ENCODE assay signal across 18 mouse cellular contexts in the genomic region with DNA sequence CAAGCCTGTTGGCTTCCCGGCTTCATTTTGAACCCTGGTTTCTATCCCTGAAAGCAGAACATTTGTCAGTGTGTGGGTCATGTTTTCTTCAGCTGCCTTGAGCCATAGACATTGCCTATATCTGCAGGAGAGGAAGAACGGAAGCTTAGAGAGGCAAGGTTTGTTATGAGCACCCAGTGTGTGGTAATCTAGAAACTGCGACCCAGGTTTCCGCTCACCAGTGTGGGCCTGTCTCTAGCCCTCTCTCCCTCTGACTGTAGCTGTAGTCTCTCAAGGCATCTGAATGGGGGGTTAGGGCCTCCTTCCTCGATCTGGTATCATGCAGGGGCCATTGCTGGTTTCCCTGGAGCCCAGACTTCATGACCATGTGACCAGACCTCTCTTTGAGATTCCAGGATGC. TPM values are rescaled to one million over a fixed set of nuclear protein-coding genes. Genes with fewer than 3 reads are reported as not detected.
DNase-seq lines count a peak whose midpoint lies in the region; ATAC-seq and TF ChIP-seq lines count a peak whose summit lies in the region.
"Had no signal": no experiment of that assay in that cellular context is flagged by ENCODE, and none has a peak within 500 bp of the region (broad histone marks: within the 10 kb centered on the region; RNA-seq: fewer than 3 reads in every experiment).

No protein-coding gene starts in this region.

- TF ChIP-seq POLR2A in lung, adult 2 months (IDR thresholded peaks at IDR 0.05; ENCODE audit: borderline replicate concordance, extremely low read depth, low read depth, low read length), result no peak

- H3K9me3 ChIP-seq in heart, embryonic 13.5 days, result no peaks in the 10 kb centered on the region
- no peaks in the 10 kb centered on the region for H3K9me3 ChIP-seq in lung, embryonic 14.5 days (ENCODE audit: low read depth, low read length)
- H3K9me3 ChIP-seq: heart, embryonic 15.5 days; hindbrain, embryonic 13.5 days; midbrain, embryonic 13.5 days had no signal

- H3K4me3 ChIP-seq in heart, embryonic 13.5 days, result no peak overlapping the region
- H3K4me3 ChIP-seq in lung, embryonic 14.5 days (ENCODE audit: low read depth, low read length), result no peak overlapping the region
- H3K4me3 ChIP-seq in lung, adult 2 months (replicated peaks; ENCODE audit: extremely low read depth, low read depth, low read length), result no peak overlapping the region
- H3K4me3 ChIP-seq: heart, embryonic 15.5 days; hindbrain, embryonic 13.5 days; midbrain, embryonic 13.5 days; myocyte had no signal

- H3K27me3 ChIP-seq in heart, embryonic 13.5 days (replicated peaks), result no peaks in the 10 kb centered on the region
- no peaks in the 10 kb centered on the region for H3K27me3 ChIP-seq in lung, embryonic 14.5 days (ENCODE audit: insufficient read depth, low read length)
- H3K27me3 ChIP-seq: heart, embryonic 15.5 days; hindbrain, embryonic 13.5 days; midbrain, embryonic 13.5 days had no signal

- no peaks in the 10 kb centered on the region for H3K36me3 ChIP-seq in heart, embryonic 13.5 days
- 0 out of 2 replicates have a peak, but pooled peaks cover 9% of the 10 kb centered on the region for H3K36me3 ChIP-seq in lung, embryonic 14.5 days (ENCODE audit: insufficient read depth)
- H3K36me3 ChIP-seq: heart, embryonic 15.5 days; hindbrain, embryonic 13.5 days; midbrain, embryonic 13.5 days had no signal

- WGBS in heart, embryonic 13.5 days, result 64% methylated on average over 5 of the region's 5 CpGs
- 75% methylated on average over 5 of the region's 5 CpGs for WGBS in lung, embryonic 14.5 days
- 76% methylated on average over 5 of the region's 5 CpGs for WGBS in lung, adult 2 months

- no peak overlapping the region for H3K4me2 ChIP-seq in heart, embryonic 13.5 days
- H3K4me2 ChIP-seq in lung, embryonic 14.5 days, result no peak overlapping the region
- H3K4me2 ChIP-seq: heart, embryonic 15.5 days; hindbrain, embryonic 13.5 days; midbrain, embryonic 13.5 days had no signal

- DNase-seq in heart, postnatal 14 days, result no peak
- no peak for DNase-seq in lung, embryonic 14.5 days
- no peak for DNase-seq in lung, adult 2 months
- no peak for DNase-seq in spleen, postnatal 36 days (ENCODE audit: low spot score in 2 of 2)
- DNase-seq in thymus, postnatal 36 days, result no peak
- DNase-seq: cerebellum, postnatal 14 days; embryo, embryonic 11 days; heart, adult 11 months; thymus, postnatal 25 days had no signal

- H3K9ac ChIP-seq in heart, embryonic 13.5 days, result peak overlapping the region; percentile 62
- peak overlapping the region; percentile 0; the same call in 1 of the 2 replicates for H3K9ac ChIP-seq in lung, embryonic 14.5 days
- H3K9ac ChIP-seq: heart, embryonic 15.5 days; midbrain, embryonic 13.5 days had no signal

- no peak for TF ChIP-seq CTCF in lung, embryonic 14.5 days (IDR thresholded peaks at IDR 0.05; ENCODE audit: low read depth)
- no peak for TF ChIP-seq CTCF in lung, adult 2 months (IDR thresholded peaks at IDR 0.05; ENCODE audit: insufficient read depth, low read length)

- ATAC-seq in heart, embryonic 13.5 days (ENCODE audit: extremely low read depth, insufficient number of reproducible peaks, low FRiP score, low TSS enrichment), result no peak
- no peak for ATAC-seq in lung, embryonic 14.5 days (ENCODE audit: insufficient read depth)
- peak; percentile 76 for ATAC-seq in inflammation-experienced regulatory T-cells, adult 6 months
- ATAC-seq: intestine, embryonic 16.5 days; lung, postnatal 0 days; midbrain, embryonic 13.5 days had no signal

- intact Hi-C loops in heart, postnatal 14 days (cut with DNase I), result no loop called here

- H3K27ac ChIP-seq in heart, embryonic 13.5 days (replicated peaks), result peak overlapping the region; percentile 54
- no peak overlapping the region for H3K27ac ChIP-seq in lung, embryonic 14.5 days (ENCODE audit: low read depth)
- H3K27ac ChIP-seq: hindbrain, embryonic 13.5 days; kidney, postnatal 0 days; midbrain, embryonic 13.5 days had no signal

- H3K4me1 ChIP-seq in heart, embryonic 13.5 days, result peaks cover 82% of the 10 kb centered on the region
- H3K4me1 ChIP-seq in lung, embryonic 14.5 days (ENCODE audit: insufficient read depth), result no peaks in the 10 kb centered on the region
- H3K4me1 ChIP-seq in lung, adult 2 months (ENCODE audit: control insufficient read depth, insufficient read depth, low read length), result peaks cover 6% of the 10 kb centered on the region

RNA-seq across cellular contexts. Expression of gene Slc9a1, which starts 29.1 kb away (rescaled TPM):
- polyA plus RNA-seq in heart, embryonic 13.5 days (2015; fragmentation: Nextera tagmentation; extraction: Ambion mirVana), result 6.1 and 6.3 TPM in 2 replicates
- total RNA-seq in heart, postnatal 14 days (2021), result 10 to 100 TPM; 21.2 to 22.9 TPM
- 8.7 and 9.7 TPM in 2 replicates for polyA plus RNA-seq in lung, embryonic 14.5 days (2014; fragmentation: Nextera tagmentation; extraction: Ambion mirVana)
- polyA plus RNA-seq in lung, adult 2 months (2012; rRNA removed), result 39.9 and 40.4 TPM in 2 replicates
- polyA plus RNA-seq in inflammation-experienced regulatory T-cells, adult 6 months (2017; shearing (Covaris generic)), result 10 to 100 TPM; 13.1 to 14.8 (median 13.3) TPM

RNA-seq across cellular contexts. Expression of gene Wdtc1, which starts 45.3 kb away (rescaled TPM):
- 11.3 and 11.9 TPM in 2 replicates for polyA plus RNA-seq in heart, embryonic 13.5 days (2015; fragmentation: Nextera tagmentation; extraction: Ambion mirVana)
- 10 to 100 TPM; 65.7 to 70.6 TPM for total RNA-seq in heart, postnatal 14 days (2021)
- 13.8 and 15.3 TPM in 2 replicates for polyA plus RNA-seq in lung, embryonic 14.5 days (2014; fragmentation: Nextera tagmentation; extraction: Ambion mirVana)
- 49.1 and 50.3 TPM in 2 replicates for polyA plus RNA-seq in lung, adult 2 months (2012; rRNA removed)
- 10 to 100 TPM in 1 of 3 experiments, 1 to 10 TPM in 2; 5.0 to 10.2 (median 8.8) TPM for polyA plus RNA-seq in inflammation-experienced regulatory T-cells, adult 6 months (2017; shearing (Covaris generic))
